Mouse (Mus musculus) C2C12 (cell line): ENCODE results near the gene Tmem128. TPM values are rescaled to one million over a fixed set of nuclear protein-coding genes. Genes with fewer than 3 reads are reported as not detected.
A peak's percentile ranks its signal among the peaks of the same experiment; 100 is the strongest.

Experiments
- H3K27me3 ChIP-seq: one replicate; pipeline ENCODE4 v1.6.1; 2011; ENCODE audit not compliant: control insufficient read depth, insufficient read depth, insufficient read length
- H3K36me3 ChIP-seq: one replicate; pipeline ENCODE4 v1.6.1; 2011; ENCODE audit not compliant: control insufficient read depth, insufficient read depth
- H3K4me3 ChIP-seq: one replicate; pipeline ENCODE4 v1.5.1; 2011; ENCODE audit warnings: mild to moderate bottlenecking, control low read depth; ENCODE audit not compliant: poor library complexity, insufficient read depth, severe bottlenecking
- H3K79me2 ChIP-seq: one replicate; pipeline ENCODE4 v1.6.1; 2011; ENCODE audit not compliant: control insufficient read depth, insufficient read depth
- H3K79me3 ChIP-seq: one replicate; pipeline ENCODE4 v1.6.1; 2011; ENCODE audit warnings: low read depth, control low read depth
- H3ac ChIP-seq: one replicate; pipeline ENCODE3; 2011; ENCODE audit warnings: low read depth; ENCODE audit not compliant: control insufficient read depth, insufficient read length
- CEBPB ChIP-seq: IDR thresholded peaks from one replicate; pipeline ENCODE4 v1.6.1; 2011; ENCODE audit warnings: low read depth, mild to moderate bottlenecking, control low read depth, moderate library complexity
- CTCF ChIP-seq: IDR thresholded peaks from one replicate; pipeline ENCODE4 v1.5.1; 2011; ENCODE audit not compliant: control insufficient read depth, insufficient read depth, insufficient read length
- FOSL1 ChIP-seq: IDR thresholded peaks from one replicate; pipeline ENCODE4 v1.8.0; 2011; ENCODE audit warnings: mild to moderate bottlenecking, low read length; ENCODE audit not compliant: poor library complexity, insufficient read depth, severe bottlenecking
- MAX ChIP-seq: IDR thresholded peaks from one replicate; pipeline ENCODE4 v1.6.1; 2011; ENCODE audit warnings: mild to moderate bottlenecking, control low read depth
- MYOD1 ChIP-seq: IDR thresholded peaks from one replicate; pipeline ENCODE4 v1.6.1; 2011; ENCODE audit warnings: low read depth; ENCODE audit not compliant: control insufficient read depth, insufficient read length
- MYOG ChIP-seq: IDR thresholded peaks from one replicate; pipeline ENCODE4 v1.6.1; 2011; ENCODE audit not compliant: control insufficient read depth, insufficient read length; ENCODE audit errors: extremely low read depth
- USF1 ChIP-seq: IDR thresholded peaks from one replicate; pipeline ENCODE4 v1.6.1; 2011; ENCODE audit warnings: low read depth, mild to moderate bottlenecking, control low read depth, moderate library complexity
- polyA plus RNA-seq: library from polyadenylated mRNA; unstranded; fragments of >200 nt; fragmentation: generic; extraction: Trizol; gene quantifications from one replicate; pipeline ENCODE4 v1.2.1, GENCODE M21; 2012; ENCODE audit warnings: missing spikeins

The Tmem128 gene
- polyA plus RNA-seq, 1 experiment, result 38.3 TPM

GRCm38 (mm10) chr5:38288476-38288875, 28.5 kb downstream of the Tmem128 start:
- Histone ChIP-seq H3K79me2 (no peaks in the 10 kb centered on the region), H3ac (no peak overlapping the region), H3K4me3 (no peak overlapping the region), H3K27me3 (no peaks in the 10 kb centered on the region), H3K79me3 (no peaks in the 10 kb centered on the region), H3K36me3 (no peaks in the 10 kb centered on the region)
- TF ChIP-seq FOSL1 (no peak), CTCF (no peak), MYOG (no peak), MAX (no peak), MYOD1 (no peak), USF1 (no peak), CEBPB (no peak)

GRCm38 (mm10) chr5:38301761-38302411, 41.9 kb downstream of the Tmem128 start:
- H3ac ChIP-seq, result no peak overlapping the region
- no peaks in the 10 kb centered on the region for H3K79me3 ChIP-seq
- no peaks in the 10 kb centered on the region for H3K79me2 ChIP-seq
- H3K4me3 ChIP-seq, result no peak overlapping the region
- H3K36me3 ChIP-seq, result no peaks in the 10 kb centered on the region
- no peaks in the 10 kb centered on the region for H3K27me3 ChIP-seq
- TF ChIP-seq FOSL1, result peak; percentile 73
- TF ChIP-seq CTCF, result no peak
- TF ChIP-seq MYOD1, result peak; percentile 59

- TF ChIP-seq MAX (peak; percentile 75), MYOG (no peak), FOSL1 (no peak), USF1 (no peak), CTCF (no peak), CEBPB (no peak), MYOD1 (peak; percentile 83)
Measured at GRCm38 (mm10) chr5:38302651-38303050, 42.7 kb downstream of the Tmem128 start.

GRCm38 (mm10) chr5:38305241-38305640, 45.3 kb downstream of the Tmem128 start:
- no peaks in the 10 kb centered on the region for H3K27me3 ChIP-seq
- H3ac ChIP-seq, result no peak overlapping the region
- TF ChIP-seq CTCF (no peak), MYOG (no peak), MYOD1 (no peak), FOSL1 (no peak), CEBPB (no peak), USF1 (no peak), MAX (no peak)
- no peak overlapping the region for H3K4me3 ChIP-seq
- no peaks in the 10 kb centered on the region for H3K79me2 ChIP-seq
- H3K36me3 ChIP-seq, result no peaks in the 10 kb centered on the region
- H3K79me3 ChIP-seq, result no peaks in the 10 kb centered on the region

More at GRCm38 (mm10) chr5:38302651-38303050, 42.7 kb downstream of the Tmem128 start:
- Histone ChIP-seq H3K4me3 (no peak overlapping the region), H3K79me3 (no peaks in the 10 kb centered on the region), H3ac (no peak overlapping the region), H3K27me3 (no peaks in the 10 kb centered on the region), H3K36me3 (no peaks in the 10 kb centered on the region), H3K79me2 (no peaks in the 10 kb centered on the region)

- Histone ChIP-seq H3ac (no peak overlapping the region), H3K79me2 (no peaks in the 10 kb centered on the region), H3K79me3 (no peaks in the 10 kb centered on the region), H3K27me3 (no peaks in the 10 kb centered on the region), H3K36me3 (no peaks in the 10 kb centered on the region), H3K4me3 (peak overlapping the region; percentile 7)
- TF ChIP-seq CTCF (peak; percentile 85), MAX (peak; percentile 9), USF1 (no peak)
Measured at GRCm38 (mm10) chr5:38307255-38308101, 47.5 kb downstream of the Tmem128 start.

GRCm38 (mm10) chr5:38308873-38309272, 48.9 kb downstream of the Tmem128 start:
- TF ChIP-seq MAX (no peak), MYOD1 (no peak), FOSL1 (no peak), USF1 (peak; percentile 92), CTCF (peak; percentile 40), CEBPB (no peak)
- Histone ChIP-seq H3K79me3 (no peaks in the 10 kb centered on the region), H3K27me3 (no peaks in the 10 kb centered on the region), H3K36me3 (no peaks in the 10 kb centered on the region), H3ac (no peak overlapping the region), H3K4me3 (no peak overlapping the region), H3K79me2 (no peaks in the 10 kb centered on the region)
